ENCODE assay signal across 11 mouse cellular contexts in genomic region chr9:46272070-46272469, GRCm38 (mm10). TPM values are rescaled to one million over a fixed set of nuclear protein-coding genes. Genes with fewer than 3 reads are reported as not detected.
DNase-seq lines count a peak whose midpoint lies in the region; ATAC-seq and TF ChIP-seq lines count a peak whose summit lies in the region.
"Had no signal": no experiment of that assay in that cellular context is flagged by ENCODE, and none has a peak within 500 bp of the region (broad histone marks: within the 10 kb centered on the region; RNA-seq: fewer than 3 reads in every experiment).

No protein-coding gene starts in this region.

- H3K9ac ChIP-seq in forebrain, postnatal 0 days = no peak overlapping the region
- H3K9ac ChIP-seq in midbrain, embryonic 16.5 days (ENCODE audit: low read depth, low read length) = no peak overlapping the region
- H3K9ac ChIP-seq in limb, embryonic 15.5 days = no peak overlapping the region

- H3K4me2 ChIP-seq in forebrain, postnatal 0 days (ENCODE audit: low read depth) = no peak overlapping the region
- H3K4me2 ChIP-seq in midbrain, embryonic 16.5 days (ENCODE audit: low read length) = no peak overlapping the region
- no peak overlapping the region for H3K4me2 ChIP-seq in limb, embryonic 15.5 days

- no peak for ATAC-seq in forebrain, postnatal 0 days
- ATAC-seq in midbrain, embryonic 16.5 days = no peak
- no peak for ATAC-seq in limb, embryonic 15.5 days (ENCODE audit: insufficient number of reproducible peaks, low FRiP score, low TSS enrichment, low read depth)

- peaks cover 39% of the 10 kb centered on the region for H3K27me3 ChIP-seq in forebrain, embryonic 10.5 days (ENCODE audit: poor library complexity, severe bottlenecking)
- H3K27me3 ChIP-seq in forebrain, postnatal 0 days (ENCODE audit: insufficient read depth, low read length) = no peaks in the 10 kb centered on the region; the same call in 1 of the 2 replicates
- peaks cover 40% of the 10 kb centered on the region for H3K27me3 ChIP-seq in midbrain, embryonic 10.5 days (ENCODE audit: low read depth, poor library complexity, severe bottlenecking)
- peaks cover 19% of the 10 kb centered on the region for H3K27me3 ChIP-seq in midbrain, embryonic 16.5 days (ENCODE audit: control insufficient read depth, insufficient read depth, low read depth, low read length)
- peaks cover 20% of the 10 kb centered on the region for H3K27me3 ChIP-seq in limb, embryonic 15.5 days

- peak overlapping the region; percentile 94 for H3K4me3 ChIP-seq in forebrain, embryonic 10.5 days
- H3K4me3 ChIP-seq in forebrain, postnatal 0 days (ENCODE audit: low read depth, low read length) = no peak overlapping the region
- H3K4me3 ChIP-seq in midbrain, embryonic 10.5 days = peak overlapping the region; percentile 82; the same call in 1 of the 2 replicates
- no peak overlapping the region for H3K4me3 ChIP-seq in midbrain, embryonic 16.5 days (ENCODE audit: low read depth, low read length)
- peak overlapping the region; percentile 80; the same call in 1 of the 2 replicates for H3K4me3 ChIP-seq in limb, embryonic 15.5 days

- no peaks in the 10 kb centered on the region for H3K9me3 ChIP-seq in forebrain, embryonic 10.5 days
- no peaks in the 10 kb centered on the region for H3K9me3 ChIP-seq in forebrain, postnatal 0 days (ENCODE audit: low read length)
- H3K9me3 ChIP-seq in midbrain, embryonic 10.5 days (replicated peaks) = no peaks in the 10 kb centered on the region
- H3K9me3 ChIP-seq in midbrain, embryonic 16.5 days (replicated peaks; ENCODE audit: control insufficient read depth, low read length, poor library complexity, severe bottlenecking) = no peaks in the 10 kb centered on the region
- no peaks in the 10 kb centered on the region for H3K9me3 ChIP-seq in limb, embryonic 15.5 days

- no peak for DNase-seq in forebrain, embryonic 10.5 days (ENCODE audit: extremely low spot score, low spot score)
- DNase-seq in forebrain, postnatal 0 days = no peak
- no peak for DNase-seq in midbrain, embryonic 10.5 days (ENCODE audit: low spot score)
- peak; percentile 14 for DNase-seq in thymus, postnatal 25 days
- DNase-seq in layer of hippocampus, postnatal 14 days (ENCODE audit: low spot score in 2 of 2) = no peak
- no peak for DNase-seq in left cerebral cortex, adult 8-10 months (ENCODE audit: low spot score in 2 of 2)
- DNase-seq: adrenal gland, adult 2 months had no signal

- peaks cover 29% of the 10 kb centered on the region for H3K36me3 ChIP-seq in forebrain, embryonic 10.5 days (replicated peaks)
- H3K36me3 ChIP-seq in forebrain, postnatal 0 days (ENCODE audit: insufficient read depth) = peaks cover 28% of the 10 kb centered on the region
- peaks cover 28% of the 10 kb centered on the region for H3K36me3 ChIP-seq in midbrain, embryonic 10.5 days
- peaks cover 16% of the 10 kb centered on the region for H3K36me3 ChIP-seq in midbrain, embryonic 16.5 days (ENCODE audit: control insufficient read depth, insufficient read depth, low read length)
- peaks cover 27% of the 10 kb centered on the region for H3K36me3 ChIP-seq in limb, embryonic 15.5 days

- WGBS in forebrain, embryonic 10.5 days = 86% methylated on average over 9 of the region's 9 CpGs
- 88% methylated on average over 9 of the region's 9 CpGs for WGBS in forebrain, postnatal 0 days
- WGBS in midbrain, embryonic 10.5 days = 88% methylated on average over 9 of the region's 9 CpGs
- 86% methylated on average over 9 of the region's 9 CpGs for WGBS in midbrain, embryonic 16.5 days
- 86% methylated on average over 9 of the region's 9 CpGs for WGBS in limb, embryonic 15.5 days

- no peak for TF ChIP-seq CTCF in forebrain, postnatal 0 days (IDR thresholded peaks at IDR 0.05; ENCODE audit: low read depth)

- H3K27ac ChIP-seq in forebrain, embryonic 10.5 days = no peak overlapping the region
- no peak overlapping the region for H3K27ac ChIP-seq in forebrain, postnatal 0 days (ENCODE audit: low read depth, low read length)
- no peak overlapping the region for H3K27ac ChIP-seq in midbrain, embryonic 10.5 days (replicated peaks)
- no peak overlapping the region for H3K27ac ChIP-seq in midbrain, embryonic 16.5 days (ENCODE audit: low read length)
- H3K27ac ChIP-seq in limb, embryonic 15.5 days = no peak overlapping the region

- H3K4me1 ChIP-seq in forebrain, embryonic 10.5 days = peaks cover 31% of the 10 kb centered on the region
- H3K4me1 ChIP-seq in forebrain, postnatal 0 days (ENCODE audit: insufficient read depth) = peaks cover 7% of the 10 kb centered on the region; the same call in 1 of the 2 replicates
- H3K4me1 ChIP-seq in midbrain, embryonic 10.5 days = peaks cover 18% of the 10 kb centered on the region
- H3K4me1 ChIP-seq in midbrain, embryonic 16.5 days (ENCODE audit: control insufficient read depth, insufficient read depth, low read length) = peaks cover 6% of the 10 kb centered on the region
- peaks cover 21% of the 10 kb centered on the region for H3K4me1 ChIP-seq in limb, embryonic 15.5 days

RNA-seq across cellular contexts. Expression of gene Zpr1, which starts 0.8 kb away (rescaled TPM):
- 70.9 and 76.7 TPM in 2 replicates for polyA plus RNA-seq in forebrain, embryonic 10.5 days (2016; fragmentation: Nextera tagmentation; extraction: Ambion mirVana)
- 34.3 and 44.1 TPM in 2 replicates for total RNA-seq in forebrain, postnatal 0 days (2014; rRNA removed)
- 49.1 and 56.0 TPM in 2 replicates for polyA plus RNA-seq in forebrain, postnatal 0 days (2015; fragmentation: Nextera tagmentation; extraction: Ambion mirVana)
- 62.6 and 69.2 TPM in 2 replicates for polyA plus RNA-seq in midbrain, embryonic 10.5 days (2016; fragmentation: Nextera tagmentation; extraction: Ambion mirVana)
- 58.7 and 63.4 TPM in 2 replicates for polyA plus RNA-seq in midbrain, embryonic 16.5 days (2015; fragmentation: Nextera tagmentation; extraction: Ambion mirVana)
- 56.6 and 60.0 TPM in 2 replicates for polyA plus RNA-seq in limb, embryonic 15.5 days (2015; fragmentation: Nextera tagmentation; extraction: Ambion mirVana)
- total RNA-seq in layer of hippocampus, postnatal 14 days (2021) = 10 to 100 TPM; 33.3 to 36.2 TPM
- 10 to 100 TPM; 41.4 to 46.2 (median 43.4) TPM for total RNA-seq in left cerebral cortex, adult 8-10 months (2022)

RNA-seq across cellular contexts. Expression of gene Apoa5, which starts 3.6 kb away (rescaled TPM):
- not detected in 2 replicates for polyA plus RNA-seq in forebrain, embryonic 10.5 days (2016; fragmentation: Nextera tagmentation; extraction: Ambion mirVana)
- total RNA-seq in forebrain, postnatal 0 days (2014; rRNA removed) = not detected in 2 replicates
- not detected in 2 replicates for polyA plus RNA-seq in forebrain, postnatal 0 days (2015; fragmentation: Nextera tagmentation; extraction: Ambion mirVana)
- polyA plus RNA-seq in midbrain, embryonic 10.5 days (2016; fragmentation: Nextera tagmentation; extraction: Ambion mirVana) = not detected in 2 replicates
- not detected in 2 replicates for polyA plus RNA-seq in midbrain, embryonic 16.5 days (2015; fragmentation: Nextera tagmentation; extraction: Ambion mirVana)
- polyA plus RNA-seq in limb, embryonic 15.5 days (2015; fragmentation: Nextera tagmentation; extraction: Ambion mirVana) = not detected in 2 replicates
- not detected for total RNA-seq in layer of hippocampus, postnatal 14 days (2021)
- total RNA-seq in left cerebral cortex, adult 8-10 months (2022) = not detected
- total RNA-seq: layer of hippocampus, adult 8-10 months had no signal

RNA-seq across cellular contexts. Expression of gene Bud13, which starts 10.7 kb away (rescaled TPM):
- 32.3 and 33.0 TPM in 2 replicates for polyA plus RNA-seq in forebrain, embryonic 10.5 days (2016; fragmentation: Nextera tagmentation; extraction: Ambion mirVana)
- total RNA-seq in forebrain, postnatal 0 days (2014; rRNA removed) = 13.5 and 14.7 TPM in 2 replicates
- polyA plus RNA-seq in forebrain, postnatal 0 days (2015; fragmentation: Nextera tagmentation; extraction: Ambion mirVana) = 11.5 and 12.8 TPM in 2 replicates
- polyA plus RNA-seq in midbrain, embryonic 10.5 days (2016; fragmentation: Nextera tagmentation; extraction: Ambion mirVana) = 28.4 and 29.7 TPM in 2 replicates
- 17.3 and 17.6 TPM in 2 replicates for polyA plus RNA-seq in midbrain, embryonic 16.5 days (2015; fragmentation: Nextera tagmentation; extraction: Ambion mirVana)
- polyA plus RNA-seq in limb, embryonic 15.5 days (2015; fragmentation: Nextera tagmentation; extraction: Ambion mirVana) = 19.9 and 23.5 TPM in 2 replicates
- 10 to 100 TPM in 1 of 2 experiments, 1 to 10 TPM in 1; 9.0 to 10.8 TPM for total RNA-seq in layer of hippocampus, postnatal 14 days (2021)
- total RNA-seq in left cerebral cortex, adult 8-10 months (2022) = 10 to 100 TPM in 3 of 4 experiments, 1 to 10 TPM in 1; 9.3 to 13.8 (median 11.1) TPM

RNA-seq across cellular contexts. Expression of gene Apoa4, which starts 31.6 kb away (rescaled TPM):
- polyA plus RNA-seq in forebrain, embryonic 10.5 days (2016; fragmentation: Nextera tagmentation; extraction: Ambion mirVana) = not detected in 2 replicates
- 0.31 TPM in 1 of 2 replicates, not detected in the other for total RNA-seq in forebrain, postnatal 0 days (2014; rRNA removed)
- not detected in 2 replicates for polyA plus RNA-seq in forebrain, postnatal 0 days (2015; fragmentation: Nextera tagmentation; extraction: Ambion mirVana)
- not detected in 2 replicates for polyA plus RNA-seq in midbrain, embryonic 10.5 days (2016; fragmentation: Nextera tagmentation; extraction: Ambion mirVana)
- polyA plus RNA-seq in midbrain, embryonic 16.5 days (2015; fragmentation: Nextera tagmentation; extraction: Ambion mirVana) = not detected in 2 replicates
- 0.24 TPM in 1 of 2 replicates, not detected in the other for polyA plus RNA-seq in limb, embryonic 15.5 days (2015; fragmentation: Nextera tagmentation; extraction: Ambion mirVana)
- not detected for total RNA-seq in layer of hippocampus, postnatal 14 days (2021)
- not detected for total RNA-seq in left cerebral cortex, adult 8-10 months (2022)
- total RNA-seq: layer of hippocampus, adult 8-10 months had no signal

RNA-seq across cellular contexts. Expression of gene Apoc3, which starts 36.6 kb away (rescaled TPM):
- polyA plus RNA-seq in forebrain, embryonic 10.5 days (2016; fragmentation: Nextera tagmentation; extraction: Ambion mirVana) = not detected in 2 replicates
- total RNA-seq in forebrain, postnatal 0 days (2014; rRNA removed) = not detected in 2 replicates
- polyA plus RNA-seq in forebrain, postnatal 0 days (2015; fragmentation: Nextera tagmentation; extraction: Ambion mirVana) = 0.44 TPM in 1 of 2 replicates, not detected in the other
- polyA plus RNA-seq in midbrain, embryonic 10.5 days (2016; fragmentation: Nextera tagmentation; extraction: Ambion mirVana) = not detected in 2 replicates
- not detected in 2 replicates for polyA plus RNA-seq in midbrain, embryonic 16.5 days (2015; fragmentation: Nextera tagmentation; extraction: Ambion mirVana)
- polyA plus RNA-seq in limb, embryonic 15.5 days (2015; fragmentation: Nextera tagmentation; extraction: Ambion mirVana) = not detected in 2 replicates
- total RNA-seq in layer of hippocampus, postnatal 14 days (2021) = not detected
- 1 to 10 TPM in 3 of 4 experiments, not detected in 1; 1.4 to 1.6 (median 1.6) TPM for total RNA-seq in left cerebral cortex, adult 8-10 months (2022)
- total RNA-seq: gastrocnemius, postnatal 4 days had no signal

Comparison
In these comparisons a context has a peak if more than half of its experiments do, and no peak if none do; other contexts are left out.
1. H3K4me3 ChIP-seq: peak in forebrain, embryonic 10.5 days (single experiment), midbrain, embryonic 10.5 days (single experiment) and limb, embryonic 15.5 days (single experiment); none in forebrain, postnatal 0 days (single experiment) and midbrain, embryonic 16.5 days (single experiment).